Mouse (Mus musculus): ENCODE measurements around the gene Hmga1. TPM values are rescaled to one million over a fixed set of nuclear protein-coding genes. Genes with fewer than 3 reads are reported as not detected.

Gene Hmga1
- total RNA-seq, 2 experiments from 2014 or later, result 43.6 to 45.5 TPM

Other genes with a start within 250 kb of the Hmga1 start
- gene Grm4, start 35.1 kb upstream of the Hmga1 start, total RNA-seq (2021), result 10 to 100 TPM; 14.4 to 18.2 TPM
- gene AI413582, start 9.3 kb downstream of the Hmga1 start, total RNA-seq (2021), result 10 to 100 TPM; 61.2 to 61.6 TPM
- 100 to 1,000 TPM; 506 to 527 TPM for gene Nudt3, start 67.0 kb downstream of the Hmga1 start, total RNA-seq (2021)
- not detected for gene RPS10-NUDT3, start 78.7 kb downstream of the Hmga1 start, total RNA-seq (2021)
- gene Rps10, start 80.2 kb downstream of the Hmga1 start, total RNA-seq (2021), result 100 to 1,000 TPM; 695 to 751 TPM
- gene Pacsin1, start 99.0 kb downstream of the Hmga1 start, total RNA-seq (2021), result 10 to 100 TPM; 66.7 to 77.1 TPM
- gene Spdef, start 172.5 kb downstream of the Hmga1 start, total RNA-seq (2021), result 1 to 10 TPM; 2.8 to 5.8 TPM

Data from left cerebral cortex, postnatal 4 days (tissue).